Mouse (Mus musculus): Measurements from ENCODE around the gene 1700011L22Rik. TPM values are rescaled to one million over a fixed set of nuclear protein-coding genes. Genes with fewer than 3 reads are reported as not detected.

The 1700011L22Rik gene
- not detected for polyA plus RNA-seq (2017; shearing (Covaris generic))

DNA sequence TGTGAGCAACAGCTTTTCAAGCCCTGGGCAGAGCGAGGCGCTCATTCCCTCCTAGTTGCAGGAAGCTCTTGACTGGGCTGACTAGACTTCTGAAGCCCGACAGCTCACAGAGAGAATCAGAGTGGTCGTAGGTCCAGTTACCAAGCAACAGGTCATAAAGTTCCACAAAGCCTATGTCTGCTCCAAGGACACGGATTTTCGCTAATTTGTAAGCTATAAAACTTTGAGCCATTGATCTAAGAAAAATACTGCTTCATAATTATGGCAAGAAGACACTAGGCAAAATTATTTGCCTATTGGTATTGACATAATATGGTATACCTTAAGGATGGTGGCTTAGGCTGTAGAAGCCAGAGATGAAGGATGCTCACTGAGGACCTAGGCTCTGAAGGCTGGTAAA, at the start of gene 1700011L22Rik:
Gene 1700011L22Rik, minus strand, starts transcription at position 101 of the 400 bp plus-strand sequence.

DNA sequence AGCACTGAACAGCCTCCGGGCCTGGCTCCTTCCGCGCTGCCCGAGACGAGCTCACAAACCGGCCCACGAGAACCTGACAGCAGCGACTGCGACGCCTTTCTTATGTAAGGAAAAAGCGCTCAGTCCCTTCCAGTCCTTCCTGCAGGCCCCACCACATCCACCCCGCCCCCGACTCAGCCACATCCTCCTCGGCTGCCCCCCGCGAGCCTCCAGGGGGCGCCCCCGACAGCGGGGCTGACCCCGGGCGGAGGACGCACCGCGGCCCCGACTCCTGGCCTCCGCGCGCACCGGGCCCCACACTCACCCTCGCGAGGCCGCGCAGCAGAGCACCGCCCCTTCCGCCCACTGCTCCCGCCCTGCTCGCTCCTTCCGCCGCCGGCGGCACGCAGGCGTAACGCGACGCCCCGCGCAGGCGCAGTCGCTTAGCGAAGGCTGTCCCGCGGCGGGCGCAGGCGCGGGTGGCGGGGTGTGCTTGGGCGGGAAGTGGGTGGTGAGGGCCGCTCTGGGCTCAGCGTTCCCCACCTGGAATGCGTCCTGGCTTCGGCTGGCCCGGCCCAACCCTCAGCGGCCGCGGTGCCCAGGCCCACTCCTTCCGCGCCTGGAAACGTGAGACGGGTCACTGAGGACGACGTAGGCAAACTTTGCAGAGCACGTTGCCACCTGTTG, 46.4 kb upstream of the 1700011L22Rik start, which contains the start of gene Mmaa:
Gene Mmaa, minus strand, starts transcription at position 328 of the 666 bp plus-strand sequence.

Other genes with a start within 250 kb of the 1700011L22Rik start
- gene Zfp827, start 220.1 kb downstream of the 1700011L22Rik start, polyA plus RNA-seq (2017; shearing (Covaris generic)) = 1.7 TPM
- 5.2 TPM for gene Mmaa, start 46.4 kb upstream of the 1700011L22Rik start, polyA plus RNA-seq (2017; shearing (Covaris generic))
- 37.8 TPM for gene Smad1, start 150.9 kb upstream of the 1700011L22Rik start, polyA plus RNA-seq (2017; shearing (Covaris generic))